Mouse (Mus musculus): ENCODE data around the gene Has1. TPM values are rescaled to one million over a fixed set of nuclear protein-coding genes. Genes with fewer than 3 reads are reported as not detected.

The Has1 gene
- total RNA-seq, 4 experiments from 2014 or later: 0.23 to 0.24 TPM; not detected in 2

Small RNA genes lying within 50 kb of the gene (microRNA-seq; reads per million reads assigned to microRNA genes)
- gene Gm25927 (0 reads per million in 2 experiments), gene Mir125a (6,775 to 10,060 reads per million in 2 experiments), gene Mir99b (3,863 to 10,297 reads per million in 2 experiments), gene Mirlet7e (0 reads per million in 2 experiments)

Other genes with a start within 250 kb of the Has1 start
- 100 to 1,000 TPM; 113 to 176 (median 144) TPM for gene Lnpep, start 230.2 kb downstream of the Has1 start, total RNA-seq (2022)
- gene Vmn2r90, start 151.5 kb downstream of the Has1 start, total RNA-seq (2022): not detected
- 100 to 1,000 TPM in 2 of 4 experiments, 10 to 100 TPM in 2; 43.9 to 173 (median 91.6) TPM for gene Spaca6, start 28.0 kb downstream of the Has1 start, total RNA-seq (2022)
- gene Fpr1, start 28.7 kb upstream of the Has1 start, total RNA-seq (2022): under 1 TPM in 1 of 4 experiments, not detected in 3; 0.17 TPM
- under 1 TPM in 1 of 4 experiments, not detected in 3; 0.56 TPM for gene Fpr2, start 32.6 kb upstream of the Has1 start, total RNA-seq (2022)
- gene Fpr3, start 32.6 kb upstream of the Has1 start, total RNA-seq (2022): not detected
- gene Fpr-rs4, start 166.5 kb upstream of the Has1 start, total RNA-seq (2022): not detected
- not detected for gene Vmn2r124, start 194.2 kb upstream of the Has1 start, total RNA-seq (2022)
- gene Vmn2r91, start 229.8 kb upstream of the Has1 start, total RNA-seq (2022): not detected

All from adrenal gland, adult 8-10 months (tissue).